Mouse (Mus musculus): ENCODE measurements around the gene Tmprss9.

DNA sequence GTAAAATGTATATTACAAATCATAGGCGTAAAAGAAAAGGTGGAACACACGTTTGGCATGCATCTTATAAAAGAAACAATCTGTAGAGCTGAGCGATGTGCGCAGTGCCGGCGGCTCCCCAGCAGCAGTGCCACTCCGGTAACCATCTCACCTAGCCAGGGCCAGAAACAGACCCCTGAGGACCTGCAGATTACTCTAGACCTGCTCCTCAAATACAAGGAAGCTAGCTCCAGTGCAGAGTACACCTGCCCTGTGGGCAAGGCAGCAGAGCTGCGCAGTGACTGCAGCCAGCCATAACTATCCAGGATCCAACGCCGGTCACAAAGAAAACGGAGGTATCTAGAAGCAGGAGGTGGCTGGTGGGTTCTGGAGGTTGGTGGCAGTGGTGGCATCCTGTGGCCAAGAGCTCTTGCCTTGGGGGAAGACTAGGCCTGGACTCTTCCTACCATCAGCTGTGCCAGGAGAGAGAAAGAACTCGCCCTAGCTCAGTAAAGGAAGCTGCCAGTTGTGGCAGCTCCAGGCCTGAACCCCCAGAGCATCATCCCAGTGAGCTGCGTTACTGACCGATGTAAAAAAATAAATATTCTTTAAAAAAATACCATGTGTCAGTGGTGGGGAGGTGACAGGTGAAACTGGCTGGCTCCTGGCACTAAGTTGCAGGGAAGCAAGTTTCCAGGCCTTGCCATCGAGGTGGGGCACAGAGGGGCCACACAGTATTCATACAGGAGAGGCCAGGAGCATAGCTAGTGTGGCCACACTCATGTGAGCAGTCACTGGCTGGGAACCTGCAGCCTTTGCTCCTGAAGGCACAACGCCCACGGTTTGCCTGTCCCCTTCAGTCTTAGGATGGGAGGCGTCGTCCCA lies 30.0 kb downstream of the Tmprss9 start:
- TF ChIP-seq POLR2A (IDR thresholded peaks at IDR 0.05; ENCODE audit: borderline replicate concordance, low read depth, low read length) (no peak), CTCF (IDR thresholded peaks at IDR 0.05; ENCODE audit: low read depth, low read length) (no peak)
